Mouse (Mus musculus) spleen, postnatal 10 days (tissue): ENCODE data around the gene Sez6.

Experiments
- DNase-seq, 2 experiments: peaks; one replicate each; pipeline ENCODE4 v3.0.0; 2021 to 2022; ENCODE audit warnings: low spot score in 2 of 2

Gene Sez6

DNA sequence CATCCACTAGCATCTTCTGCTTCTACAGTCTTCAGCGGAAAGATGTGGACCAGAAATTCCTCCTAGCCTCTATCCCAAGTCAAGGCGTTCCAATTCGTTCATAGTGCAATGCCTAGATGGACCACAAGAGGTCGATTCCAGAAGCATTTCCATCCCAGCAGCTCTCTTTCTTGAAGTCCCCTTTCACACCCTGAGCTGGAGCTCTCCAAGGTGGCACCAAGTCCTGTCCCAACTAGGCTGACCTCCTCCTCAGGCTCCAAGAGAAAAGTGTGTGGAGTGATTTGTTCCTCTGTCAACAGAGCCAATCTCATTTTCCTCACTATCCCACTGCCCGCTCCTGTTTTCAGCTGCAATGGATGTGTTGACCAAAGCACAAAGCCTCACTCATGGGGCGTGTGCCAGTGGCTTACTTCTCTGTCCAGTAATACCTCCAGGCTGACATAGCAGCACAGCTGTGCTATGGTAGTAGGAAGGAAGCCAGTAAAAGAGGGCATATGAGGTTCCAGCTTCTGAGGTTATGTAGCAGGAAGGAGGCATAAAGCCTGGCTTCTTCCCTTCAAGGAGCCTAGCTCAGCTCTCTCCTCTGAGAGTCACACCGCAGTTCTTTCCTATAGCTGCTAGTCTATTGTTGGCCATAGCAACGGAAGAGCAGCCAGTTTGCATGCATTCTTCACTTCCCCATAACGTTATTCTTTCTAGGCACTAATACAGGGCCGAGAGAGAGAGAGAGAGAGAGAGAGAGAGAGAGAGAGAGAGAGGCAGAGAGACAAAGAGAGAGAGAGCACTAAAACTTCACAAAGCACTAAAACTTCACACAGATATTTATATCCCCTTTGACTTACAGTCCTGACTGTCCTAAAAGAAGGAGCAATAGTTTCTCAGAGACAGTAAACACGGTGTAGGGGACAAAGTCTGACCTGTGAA is 49.9 kb downstream of the Sez6 start:
- DNase-seq: peak; percentile 26 to 66

DNA sequence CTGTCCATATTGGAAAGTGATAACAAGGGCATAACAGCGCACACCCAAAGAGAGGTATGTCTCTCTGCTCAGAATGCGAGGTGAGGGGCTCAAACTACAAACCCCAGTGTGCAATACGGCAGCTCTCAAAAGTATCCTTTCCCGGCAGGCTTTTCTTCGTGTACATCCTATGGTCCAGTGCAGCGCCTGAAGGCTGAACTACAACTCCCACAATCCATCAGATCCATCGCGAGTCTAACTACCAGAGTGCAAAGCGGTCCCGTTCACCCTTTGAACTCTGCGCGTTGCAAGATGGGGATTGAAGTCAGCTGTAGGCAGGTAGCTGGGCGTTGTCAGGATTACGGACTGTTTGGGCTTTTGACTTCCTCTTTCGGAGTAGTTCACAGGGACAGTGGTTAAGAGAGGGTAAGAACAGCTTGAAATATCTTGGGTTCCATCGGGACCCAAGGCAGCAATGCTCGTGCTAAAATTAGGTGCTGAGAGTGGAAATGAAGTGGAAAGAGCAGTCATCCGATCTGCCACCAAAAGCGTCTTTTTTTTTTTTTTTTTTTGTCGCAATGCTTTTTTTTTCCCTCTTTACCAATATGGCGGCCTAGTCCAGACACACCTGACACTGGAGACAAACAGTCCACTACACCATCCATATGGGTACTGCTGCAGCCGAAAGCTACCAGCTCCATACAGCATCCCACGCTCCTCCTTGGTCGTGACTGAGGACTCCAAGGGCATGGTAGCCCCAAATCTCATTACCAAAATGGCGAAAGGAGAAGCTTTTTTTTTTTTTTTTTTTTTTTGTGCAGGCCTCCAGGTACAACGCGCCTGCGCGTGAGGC is 51.2 kb downstream of the Sez6 start:
- peak; percentile 77 to 94 for DNase-seq

DNA sequence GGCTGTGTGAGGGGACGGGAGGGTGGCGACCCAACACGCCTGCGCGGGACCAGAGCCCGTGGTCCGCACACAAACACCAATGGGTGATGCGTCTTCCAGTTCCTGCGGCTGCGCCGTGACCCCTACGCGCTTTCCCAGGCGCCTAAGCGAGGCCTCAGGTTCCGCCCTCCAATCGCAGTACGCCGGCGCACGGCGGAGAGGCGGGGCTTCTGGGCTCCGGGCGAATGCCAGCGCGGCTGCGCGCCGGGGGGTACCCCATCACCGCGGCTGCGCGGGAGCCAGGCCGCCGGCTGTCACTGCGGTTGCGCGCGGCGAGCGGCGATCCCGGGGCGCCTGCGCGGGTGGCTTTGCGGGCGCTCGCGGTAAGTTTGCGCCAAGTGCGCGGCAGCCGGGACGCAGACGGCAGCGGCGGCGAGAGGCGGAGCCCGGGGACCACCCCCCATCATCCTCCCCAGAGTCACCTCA is 51.9 kb downstream of the Sez6 start, which contains the start of gene Phf12:
Phf12 (plus strand) TSS at position 314 of the 465 bp plus-strand sequence.
- DNase-seq: peak; percentile 98 to 99

- DNase-seq: peak; percentile 74
Measured at GRCm38 (mm10) chr11:77983191-77983936, 52.8 kb downstream of the Sez6 start.

DNA sequence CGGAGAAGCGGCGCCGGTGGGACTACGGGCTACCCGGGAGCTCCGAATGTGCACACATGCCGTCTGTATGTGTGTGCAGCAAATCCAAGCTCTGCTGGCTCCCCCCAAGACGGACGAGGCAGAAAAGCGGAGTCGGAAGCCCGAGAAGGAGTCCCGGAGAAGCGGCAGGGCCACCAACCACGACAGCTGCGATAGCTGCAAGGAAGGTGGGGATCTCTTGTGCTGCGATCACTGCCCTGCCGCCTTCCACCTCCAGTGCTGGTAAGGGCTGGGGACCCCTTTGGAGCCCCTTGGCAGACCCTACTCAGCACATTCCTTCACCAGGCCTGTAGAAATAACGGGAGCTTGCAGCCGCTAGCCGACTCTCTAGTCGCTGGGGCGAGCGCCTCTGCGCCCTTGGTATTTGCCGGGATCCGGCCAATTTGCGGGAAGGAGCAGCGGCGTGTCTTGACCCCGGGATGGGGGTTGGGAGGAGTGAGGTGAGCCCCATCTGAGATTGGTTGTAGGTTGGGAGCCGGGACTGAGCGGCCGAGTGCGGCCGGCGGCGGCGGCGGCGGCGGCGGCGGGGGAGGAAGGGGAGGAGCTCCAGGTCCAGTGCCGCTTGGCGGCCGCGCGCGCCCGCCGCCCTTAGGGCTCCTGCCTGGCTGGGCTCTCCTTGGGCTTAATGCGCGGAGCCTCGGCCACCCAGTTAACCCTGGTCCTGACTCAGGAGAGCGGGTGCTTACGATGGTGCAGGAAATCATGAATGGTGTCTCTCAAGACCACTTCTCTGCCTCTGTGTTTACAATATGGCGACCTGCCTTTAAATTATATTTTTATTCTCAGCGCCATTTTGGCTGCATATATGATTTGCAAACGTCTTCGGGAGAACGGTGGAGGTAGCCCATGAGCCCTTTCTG is 53.6 kb downstream of the Sez6 start:
- DNase-seq: peak; percentile 78 to 82

DNA sequence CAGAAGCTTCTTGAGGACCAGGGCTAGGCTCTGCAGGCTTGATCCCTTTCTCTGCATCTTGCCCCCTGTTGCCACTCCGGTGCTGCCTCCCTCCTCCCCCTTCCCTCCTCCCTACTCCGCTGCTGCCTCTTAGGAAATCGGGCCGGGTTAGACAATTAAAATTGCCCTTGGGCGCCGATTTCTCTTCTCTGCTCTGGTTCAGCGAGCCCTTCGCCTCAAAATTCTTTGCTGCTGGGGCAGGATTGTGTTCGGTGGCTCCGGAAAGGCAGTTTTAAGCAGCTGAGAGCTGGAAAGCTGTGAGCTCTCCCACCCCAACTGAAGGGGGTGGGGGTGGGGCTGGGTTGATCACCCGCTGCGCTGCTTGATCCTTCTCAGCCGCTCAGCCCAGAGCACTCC is 54.2 kb downstream of the Sez6 start:
- DNase-seq: peak in 1 of 2 experiments; percentile 49

DNA sequence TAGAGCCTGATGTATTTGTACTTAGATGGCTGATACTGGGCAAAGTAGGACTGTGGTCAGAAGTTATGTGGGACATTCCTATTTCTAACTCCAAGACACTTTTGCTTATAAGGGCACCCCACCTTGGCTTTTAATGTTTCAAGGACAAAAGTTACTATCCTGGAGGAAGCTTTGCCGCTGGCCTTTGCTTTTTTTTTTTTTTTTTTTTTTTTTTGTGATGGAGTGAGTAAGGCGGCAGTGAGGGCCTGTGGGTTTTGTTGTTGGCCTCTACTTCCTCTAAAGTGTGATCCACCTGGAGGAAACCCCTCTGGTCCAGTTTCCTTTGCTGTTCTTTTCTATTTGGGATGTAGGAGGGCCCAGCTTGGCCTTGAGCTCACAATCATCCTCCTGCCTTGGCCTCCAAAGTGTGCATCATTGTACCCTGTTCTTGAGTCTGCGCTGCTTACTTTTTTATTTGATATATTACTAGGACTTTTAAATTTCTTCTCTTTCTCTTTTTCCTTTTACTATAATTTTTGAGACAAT is 55.0 kb downstream of the Sez6 start:
- DNase-seq: no peak

- DNase-seq: no peak
Measured at GRCm38 (mm10) chr11:77989071-77989690, 58.6 kb downstream of the Sez6 start.

DNA sequence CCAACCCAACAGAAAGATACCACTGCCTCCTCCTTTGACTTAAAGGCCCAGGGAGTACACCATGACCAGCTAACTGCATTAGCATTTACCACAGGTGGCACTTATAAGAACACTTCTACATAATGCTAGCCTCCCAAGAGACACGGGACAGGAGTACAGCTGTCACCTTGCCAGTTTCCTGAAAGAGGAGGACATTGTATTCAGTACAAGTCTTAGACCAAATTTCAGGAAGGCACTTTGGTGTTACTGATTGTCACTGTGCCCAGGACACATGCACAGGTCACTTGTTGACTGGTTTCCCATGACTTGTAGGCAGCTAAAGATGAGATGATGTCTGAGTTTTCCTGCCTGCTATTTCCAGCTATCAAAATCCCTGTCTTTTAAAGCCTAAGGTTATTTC is 65.0 kb downstream of the Sez6 start:
- no peak for DNase-seq

GRCm38 (mm10) chr11:78006446-78006845 is 75.8 kb downstream of the Sez6 start:
- no peak for DNase-seq

- peak; percentile 70 to 87 for DNase-seq
Measured at GRCm38 (mm10) chr11:78019676-78020075, 89.1 kb downstream of the Sez6 start.

GRCm38 (mm10) chr11:78023607-78024006 is 93.0 kb downstream of the Sez6 start:
- peak; percentile 32 to 69 for DNase-seq
